Mouse (Mus musculus) midbrain, embryonic 10.5 days (tissue): ENCODE data around the gene Vps13d. TPM values are rescaled to one million over a fixed set of nuclear protein-coding genes. Genes with fewer than 3 reads are reported as not detected.

ENCODE experiments used
- DNase-seq: peaks from one replicate; pipeline ENCODE4 v3.0.0-alpha.2; 2017; ENCODE audit warnings: low spot score
- H3K27ac ChIP-seq: fragments of 300-500 bp; sonication (generic); replicated peaks from 2 replicates; pipeline ENCODE4 v1.5.1; 2016; ENCODE audit warnings: mild to moderate bottlenecking
- H3K27me3 ChIP-seq: fragments of 300-500 bp; sonication (generic); 2 replicates; pipeline ENCODE4 v1.6.1; 2016; ENCODE audit warnings: low read depth, mild to moderate bottlenecking; ENCODE audit not compliant: poor library complexity, severe bottlenecking
- H3K36me3 ChIP-seq: fragments of 300-500 bp; sonication (generic); 2 replicates; pipeline ENCODE4 v1.6.1; 2016; ENCODE audit warnings: mild to moderate bottlenecking, moderate library complexity
- H3K4me1 ChIP-seq: fragments of 300-500 bp; sonication (generic); 2 replicates; pipeline ENCODE4 v1.6.1; 2016
- H3K4me3 ChIP-seq: fragments of 300-500 bp; sonication (generic); 2 replicates; pipeline ENCODE4 v1.5.1; 2016; ENCODE audit warnings: mild to moderate bottlenecking, moderate library complexity
- H3K9me3 ChIP-seq: fragments of 300-500 bp; sonication (generic); replicated peaks from 2 replicates; pipeline ENCODE4 v1.6.1; 2016; ENCODE audit warnings: mild to moderate bottlenecking
- WGBS: fragments of 180-500 bp; shearing (Covaris S2); methylation state at CpG from one replicate; pipeline ENCODE4 v1.1.7; 2016; 5-methylcytosine and 5-hydroxymethylcytosine counted together
- polyA plus RNA-seq: library from polyadenylated mRNA; unstranded; fragments of >200 nt; fragmentation: Nextera tagmentation; extraction: Ambion mirVana; gene quantifications from 2 replicates; pipeline ENCODE4 v1.2.1, GENCODE M21; 2016

Gene Vps13d
- polyA plus RNA-seq, 1 experiment from 2014 or later, result 3.4 TPM

GRCm38 (mm10) chr4:145052282-145052681 lies 142.5 kb downstream of the Vps13d start:
- Histone ChIP-seq H3K27me3 (no peaks in the 10 kb centered on the region), H3K27ac (no peak overlapping the region), H3K9me3 (no peaks in the 10 kb centered on the region), H3K36me3 (peaks cover 45% of the 10 kb centered on the region), H3K4me3 (no peak overlapping the region), H3K4me1 (no peaks in the 10 kb centered on the region)
- DNase-seq, result no peak
- 91% methylated on average over 3 of the region's 3 CpGs for WGBS

GRCm38 (mm10) chr4:145051209-145051969 lies 143.4 kb downstream of the Vps13d start:
- Histone ChIP-seq H3K27me3 (no peaks in the 10 kb centered on the region), H3K9me3 (no peaks in the 10 kb centered on the region), H3K4me1 (no peaks in the 10 kb centered on the region), H3K27ac (no peak overlapping the region), H3K36me3 (peaks cover 36% of the 10 kb centered on the region), H3K4me3 (no peak overlapping the region)
- WGBS, result 74% methylated on average over 4 of the region's 4 CpGs
- no peak for DNase-seq

GRCm38 (mm10) chr4:145050518-145051208 lies 144.1 kb downstream of the Vps13d start:
- WGBS, result 78% methylated on average over 8 of the region's 8 CpGs

GRCm38 (mm10) chr4:145047964-145048363 lies 146.8 kb downstream of the Vps13d start:
- no peaks in the 10 kb centered on the region for H3K9me3 ChIP-seq
- H3K4me1 ChIP-seq, result no peaks in the 10 kb centered on the region
- H3K4me3 ChIP-seq, result no peak overlapping the region
- peaks cover 35% of the 10 kb centered on the region for H3K36me3 ChIP-seq
- H3K27ac ChIP-seq, result no peak overlapping the region
- no peak for DNase-seq
- H3K27me3 ChIP-seq, result no peaks in the 10 kb centered on the region
- 87% methylated on average over 5 of the region's 5 CpGs for WGBS

More at GRCm38 (mm10) chr4:145050518-145051208, 144.1 kb downstream of the Vps13d start:
- Histone ChIP-seq H3K36me3 (peaks cover 36% of the 10 kb centered on the region), H3K4me3 (no peak overlapping the region), H3K27me3 (no peaks in the 10 kb centered on the region), H3K4me1 (no peaks in the 10 kb centered on the region), H3K9me3 (no peaks in the 10 kb centered on the region), H3K27ac (no peak overlapping the region)
- no peak for DNase-seq

- WGBS, result 91% methylated on average over 8 of the region's 8 CpGs
- no peak for DNase-seq
- no peaks in the 10 kb centered on the region for H3K4me1 ChIP-seq
- no peaks in the 10 kb centered on the region for H3K9me3 ChIP-seq
- H3K4me3 ChIP-seq, result no peak overlapping the region
- peaks cover 36% of the 10 kb centered on the region for H3K36me3 ChIP-seq
- H3K27ac ChIP-seq, result no peak overlapping the region
- H3K27me3 ChIP-seq, result no peaks in the 10 kb centered on the region
Measured at GRCm38 (mm10) chr4:145046032-145046401, 148.8 kb downstream of the Vps13d start.

GRCm38 (mm10) chr4:145045312-145046031 lies 149.3 kb downstream of the Vps13d start:
- H3K27ac ChIP-seq, result no peak overlapping the region
- no peaks in the 10 kb centered on the region for H3K9me3 ChIP-seq
- no peak for DNase-seq
- peaks cover 40% of the 10 kb centered on the region for H3K36me3 ChIP-seq
- H3K27me3 ChIP-seq, result no peaks in the 10 kb centered on the region
- H3K4me1 ChIP-seq, result no peaks in the 10 kb centered on the region
- 86% methylated on average over 5 of the region's 5 CpGs for WGBS
- no peak overlapping the region for H3K4me3 ChIP-seq

GRCm38 (mm10) chr4:145041223-145041870 lies 153.5 kb downstream of the Vps13d start:
- no peak overlapping the region for H3K4me3 ChIP-seq
- H3K9me3 ChIP-seq, result no peaks in the 10 kb centered on the region
- H3K27me3 ChIP-seq, result no peaks in the 10 kb centered on the region
- no peak overlapping the region for H3K27ac ChIP-seq
- H3K36me3 ChIP-seq, result peaks cover 49% of the 10 kb centered on the region
- DNase-seq, result no peak
- no peaks in the 10 kb centered on the region for H3K4me1 ChIP-seq
- 94% methylated on average over 6 of the region's 6 CpGs for WGBS

- no peaks in the 10 kb centered on the region for H3K27me3 ChIP-seq
- H3K4me1 ChIP-seq, result peaks cover 16% of the 10 kb centered on the region
- H3K4me3 ChIP-seq, result no peak overlapping the region
- 91% methylated on average over 5 of the region's 5 CpGs for WGBS
- H3K27ac ChIP-seq, result no peak overlapping the region
- H3K36me3 ChIP-seq, result peaks cover 27% of the 10 kb centered on the region
- no peak for DNase-seq
- H3K9me3 ChIP-seq, result no peaks in the 10 kb centered on the region
Measured at GRCm38 (mm10) chr4:145037631-145038416, 157.0 kb downstream of the Vps13d start.

GRCm38 (mm10) chr4:145037006-145037405 lies 157.8 kb downstream of the Vps13d start:
- peaks cover 16% of the 10 kb centered on the region for H3K4me1 ChIP-seq
- peaks cover 19% of the 10 kb centered on the region for H3K36me3 ChIP-seq
- WGBS, result 66% methylated on average over 3 of the region's 3 CpGs
- H3K4me3 ChIP-seq, result no peak overlapping the region
- no peaks in the 10 kb centered on the region for H3K9me3 ChIP-seq
- H3K27ac ChIP-seq, result no peak overlapping the region
- DNase-seq, result no peak
- no peaks in the 10 kb centered on the region for H3K27me3 ChIP-seq

GRCm38 (mm10) chr4:145035450-145035849 lies 159.4 kb downstream of the Vps13d start:
- Histone ChIP-seq H3K4me3 (no peak overlapping the region), H3K4me1 (peaks cover 16% of the 10 kb centered on the region), H3K27ac (peak overlapping the region; percentile 49; the same call in 1 of the 2 replicates), H3K27me3 (no peaks in the 10 kb centered on the region), H3K9me3 (no peaks in the 10 kb centered on the region), H3K36me3 (peaks cover 9% of the 10 kb centered on the region; the same call in 1 of the 2 replicates)
- WGBS, result 79% methylated on average over 3 of the region's 3 CpGs
- no peak for DNase-seq

- H3K36me3 ChIP-seq, result peaks cover 5% of the 10 kb centered on the region; the same call in 1 of the 2 replicates
- peak; percentile 43 for DNase-seq
- H3K4me3 ChIP-seq, result no peak overlapping the region
- peaks cover 16% of the 10 kb centered on the region for H3K4me1 ChIP-seq
- 28% methylated on average over 11 of the region's 11 CpGs for WGBS
- peak overlapping the region; percentile 63; the same call in 1 of the 2 replicates for H3K27ac ChIP-seq
- no peaks in the 10 kb centered on the region for H3K9me3 ChIP-seq
- H3K27me3 ChIP-seq, result no peaks in the 10 kb centered on the region
Measured at GRCm38 (mm10) chr4:145034506-145035243, 160.1 kb downstream of the Vps13d start.
